Mouse (Mus musculus) embryonic facial prominence, embryonic 15.5 days (tissue): ENCODE measurements around the gene Nop9. TPM values are rescaled to one million over a fixed set of nuclear protein-coding genes. Genes with fewer than 3 reads are reported as not detected.

Experiments used
- ATAC-seq: fragments of 200-750 bp; cut with Nextera tagmentation; 2 replicates; pipeline ENCODE4 v1.8.0; 2017; ENCODE audit warnings: low read depth, moderate TSS enrichment; ENCODE audit not compliant: insufficient number of reproducible peaks, low FRiP score, low TSS enrichment
- H3K27ac ChIP-seq: fragments of 300-500 bp; sonication (generic); replicated peaks from 2 replicates; pipeline ENCODE4 v1.5.1; 2015; ENCODE audit warnings: mild to moderate bottlenecking, inconsistent platforms
- H3K27me3 ChIP-seq: fragments of 300-500 bp; sonication (generic); 2 replicates; pipeline ENCODE4 v1.6.1; 2015; ENCODE audit warnings: inconsistent platforms
- H3K36me3 ChIP-seq: fragments of 300-500 bp; sonication (generic); 2 replicates; pipeline ENCODE4 v1.6.1; 2015; ENCODE audit warnings: mild to moderate bottlenecking, inconsistent platforms
- H3K4me1 ChIP-seq: fragments of 300-500 bp; sonication (generic); 2 replicates; pipeline ENCODE4 v1.6.1; 2015; ENCODE audit warnings: inconsistent platforms
- H3K4me2 ChIP-seq: fragments of 300-500 bp; sonication (generic); replicated peaks from 2 replicates; pipeline ENCODE4 v1.6.1; 2015; ENCODE audit warnings: mild to moderate bottlenecking, inconsistent platforms
- H3K4me3 ChIP-seq: fragments of 300-500 bp; sonication (generic); replicated peaks from 2 replicates; pipeline ENCODE4 v1.5.1; 2015; ENCODE audit warnings: mild to moderate bottlenecking, inconsistent platforms
- H3K9ac ChIP-seq: fragments of 300-500 bp; sonication (generic); 2 replicates; pipeline ENCODE4 v1.6.1; 2015; ENCODE audit warnings: inconsistent platforms
- H3K9me3 ChIP-seq: fragments of 300-500 bp; sonication (generic); replicated peaks from 2 replicates; pipeline ENCODE4 v1.6.1; 2016; ENCODE audit warnings: inconsistent platforms
- WGBS: fragments of 180-500 bp; shearing (Covaris S2); methylation state at CpG from one replicate; pipeline ENCODE4 v1.1.7; 2015; 5-methylcytosine and 5-hydroxymethylcytosine counted together
- polyA plus RNA-seq: library from polyadenylated mRNA; unstranded; fragments of >200 nt; fragmentation: Nextera tagmentation; extraction: Ambion mirVana; gene quantifications from 2 replicates; pipeline ENCODE4 v1.2.1, GENCODE M21; 2015

Nop9 gene
- 37.3 and 39.0 TPM in 2 replicates for polyA plus RNA-seq

DNA sequence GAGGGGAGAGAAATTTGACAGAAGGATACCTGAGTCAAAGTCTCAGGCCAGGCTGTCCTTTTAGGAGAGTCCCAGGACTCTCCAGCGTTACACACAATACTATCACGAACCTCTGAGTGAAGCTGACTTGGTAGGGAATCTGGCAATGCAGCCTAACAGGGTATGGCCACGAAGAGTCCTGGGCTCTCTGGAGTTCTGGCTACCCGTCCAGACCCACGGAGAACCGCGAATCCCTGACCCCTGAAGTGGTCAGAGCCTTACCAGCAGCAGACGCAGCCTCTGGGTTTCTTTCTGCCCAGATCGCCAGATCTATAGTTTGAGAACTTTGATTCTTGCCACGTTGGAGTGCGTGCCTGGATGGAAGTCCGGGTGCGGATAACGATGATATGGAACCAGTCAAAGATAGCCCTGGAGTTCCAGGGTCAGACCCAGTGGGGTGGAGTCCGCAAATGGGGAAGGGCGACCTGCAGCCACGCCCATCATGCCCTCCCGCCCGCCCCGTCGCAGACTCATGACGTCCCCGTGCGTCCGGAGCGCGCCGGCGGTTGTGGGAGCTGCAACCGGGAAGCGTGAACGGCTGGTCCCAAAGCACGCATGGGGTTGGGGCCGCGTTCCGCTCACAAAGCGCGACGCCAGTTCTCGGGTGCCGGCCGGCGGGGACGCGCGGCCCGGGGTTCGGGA lies at the start of gene Nop9, which contains the start of gene Dhrs1:
Nop9 (plus strand) TSS at position 514 of the 681 bp plus-strand sequence.
Dhrs1 (minus strand) TSS at position 511 of the 681 bp plus-strand sequence.
- Histone ChIP-seq H3K9ac (peak within 1 kb of the TSS; percentile 86), H3K4me3 (peak within 1 kb of the TSS; percentile 91), H3K9me3 (no peaks in the 10 kb centered on the region), H3K36me3 (peaks cover 42% of the 10 kb centered on the region), H3K27ac (peak within 1 kb of the TSS; percentile 51), H3K4me2 (peak within 1 kb of the TSS; percentile 94), H3K4me1 (peaks cover 32% of the 10 kb centered on the region), H3K27me3 (no peaks in the 10 kb centered on the region)
- WGBS = 1% methylated on average over 47 of the region's 48 CpGs
- peak; percentile 81 for ATAC-seq

GRCm38 (mm10) chr14:55697226-55697625 lies 48.3 kb upstream of the Nop9 start:
- no peak overlapping the region for H3K4me2 ChIP-seq
- H3K36me3 ChIP-seq = no peaks in the 10 kb centered on the region
- no peak overlapping the region for H3K4me3 ChIP-seq
- H3K27me3 ChIP-seq = no peaks in the 10 kb centered on the region
- 82% methylated on average over 4 of the region's 4 CpGs for WGBS
- no peaks in the 10 kb centered on the region for H3K4me1 ChIP-seq
- no peaks in the 10 kb centered on the region for H3K9me3 ChIP-seq
- ATAC-seq = no peak
- H3K9ac ChIP-seq = no peak overlapping the region
- H3K27ac ChIP-seq = no peak overlapping the region

- 0 out of 2 replicates have a peak overlapping the region, but pooled peaks have one; percentile 14 for H3K27ac ChIP-seq
- no peaks in the 10 kb centered on the region for H3K36me3 ChIP-seq
- H3K4me1 ChIP-seq = no peaks in the 10 kb centered on the region
- H3K27me3 ChIP-seq = no peaks in the 10 kb centered on the region
- no peaks in the 10 kb centered on the region for H3K9me3 ChIP-seq
- H3K4me2 ChIP-seq = no peak overlapping the region
- H3K4me3 ChIP-seq = no peak overlapping the region
- 51% methylated on average over 9 of the region's 9 CpGs for WGBS
- no peak for ATAC-seq
- no peak overlapping the region for H3K9ac ChIP-seq
Observed at GRCm38 (mm10) chr14:55701131-55701530, 44.4 kb upstream of the Nop9 start.

DNA sequence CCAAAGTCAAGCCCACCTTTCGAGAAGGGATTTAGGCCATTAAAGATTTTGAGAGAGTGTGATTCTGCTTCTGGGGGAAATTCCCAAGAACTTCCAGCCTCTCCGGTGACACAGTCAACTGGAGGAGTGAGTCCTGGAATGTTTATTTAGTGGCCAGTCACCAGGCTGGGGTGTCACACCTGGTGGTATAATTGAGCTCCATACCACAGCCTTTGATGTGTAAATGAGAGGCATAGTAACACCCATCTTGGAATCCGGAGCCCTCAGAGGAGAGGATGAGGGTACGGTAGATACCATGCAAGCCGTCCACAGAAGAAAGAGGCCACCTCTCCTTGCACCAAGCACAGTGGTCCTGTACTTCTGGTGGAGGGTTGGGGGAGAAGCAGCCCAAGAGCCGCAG lies 42.7 kb upstream of the Nop9 start:
- Histone ChIP-seq H3K9ac (no peak overlapping the region), H3K36me3 (no peaks in the 10 kb centered on the region), H3K4me2 (no peak overlapping the region), H3K9me3 (no peaks in the 10 kb centered on the region), H3K4me3 (no peak overlapping the region), H3K4me1 (no peaks in the 10 kb centered on the region), H3K27ac (no peak overlapping the region), H3K27me3 (no peaks in the 10 kb centered on the region)
- ATAC-seq = no peak
- 55% methylated on average over 6 of the region's 6 CpGs for WGBS

- Histone ChIP-seq H3K27me3 (no peaks in the 10 kb centered on the region), H3K36me3 (no peaks in the 10 kb centered on the region), H3K27ac (no peak overlapping the region), H3K9ac (no peak overlapping the region), H3K4me2 (no peak overlapping the region), H3K4me1 (no peaks in the 10 kb centered on the region), H3K4me3 (no peak overlapping the region), H3K9me3 (no peaks in the 10 kb centered on the region)
- no peak for ATAC-seq
- 87% methylated on average over 8 of the region's 8 CpGs for WGBS
Observed at GRCm38 (mm10) chr14:55706051-55706600, 39.4 kb upstream of the Nop9 start.

DNA sequence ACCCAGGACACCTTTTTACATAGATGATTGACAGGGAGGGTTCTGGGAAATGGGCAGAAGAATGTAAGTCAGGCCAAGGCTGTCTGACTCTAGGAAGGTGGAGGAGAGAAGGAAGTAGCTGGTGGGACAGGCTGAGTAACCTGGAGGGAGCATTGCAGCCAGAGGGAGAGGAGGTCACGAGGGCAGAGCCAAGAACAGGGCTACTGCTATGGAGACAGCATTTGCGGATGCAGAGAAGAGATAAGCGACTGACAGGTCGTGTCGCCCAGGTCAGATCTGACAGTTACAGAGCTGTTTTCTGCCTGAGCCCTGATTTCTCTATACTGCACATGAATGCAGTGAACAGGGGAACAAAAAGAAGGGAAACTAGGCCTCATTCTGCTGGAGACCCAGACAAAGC lies 38.1 kb upstream of the Nop9 start:
- WGBS = 78% methylated on average over 5 of the region's 5 CpGs
- Histone ChIP-seq H3K27me3 (peaks cover 2% of the 10 kb centered on the region; the same call in 1 of the 2 replicates), H3K9me3 (no peaks in the 10 kb centered on the region), H3K4me1 (no peaks in the 10 kb centered on the region), H3K4me3 (no peak overlapping the region), H3K4me2 (no peak overlapping the region), H3K27ac (no peak overlapping the region), H3K36me3 (no peaks in the 10 kb centered on the region), H3K9ac (no peak overlapping the region)
- no peak for ATAC-seq

DNA sequence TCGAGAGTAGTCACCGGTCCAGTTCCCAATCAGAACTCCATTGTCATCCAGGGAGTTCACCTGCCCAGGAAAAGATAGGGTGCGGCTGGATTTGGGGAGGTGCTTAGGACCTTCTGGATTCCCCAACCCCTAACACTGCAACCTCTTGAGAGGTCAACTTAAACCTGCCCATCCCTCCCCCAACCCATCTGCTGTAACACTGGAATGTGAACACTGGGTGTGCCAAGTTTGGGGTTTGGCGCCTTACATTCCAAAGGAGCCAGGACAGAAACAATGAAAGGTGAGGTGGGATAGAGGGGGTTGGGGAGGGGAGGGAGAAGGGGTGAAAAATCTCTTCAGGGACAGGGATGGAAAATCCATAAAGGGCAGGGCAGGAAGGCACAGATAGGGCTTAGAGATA lies 36.0 kb upstream of the Nop9 start:
- Histone ChIP-seq H3K27ac (no peak overlapping the region), H3K4me2 (no peak overlapping the region), H3K9me3 (no peaks in the 10 kb centered on the region), H3K9ac (no peak overlapping the region), H3K4me3 (no peak overlapping the region), H3K36me3 (no peaks in the 10 kb centered on the region), H3K4me1 (peaks cover 13% of the 10 kb centered on the region), H3K27me3 (peaks cover 10% of the 10 kb centered on the region; the same call in 1 of the 2 replicates)
- no peak for ATAC-seq
- WGBS = 80% methylated on average over 4 of the region's 4 CpGs

- no peak for ATAC-seq
- peaks cover 19% of the 10 kb centered on the region for H3K4me1 ChIP-seq
- 0 out of 2 replicates have a peak overlapping the region, but pooled peaks have one; percentile 7 for H3K4me3 ChIP-seq
- no peak overlapping the region for H3K4me2 ChIP-seq
- H3K27ac ChIP-seq = no peak overlapping the region
- H3K36me3 ChIP-seq = peaks cover 6% of the 10 kb centered on the region
- no peak overlapping the region for H3K9ac ChIP-seq
- peaks cover 10% of the 10 kb centered on the region; the same call in 1 of the 2 replicates for H3K27me3 ChIP-seq
- no peaks in the 10 kb centered on the region for H3K9me3 ChIP-seq
- 74% methylated on average over 7 of the region's 7 CpGs for WGBS
Observed at GRCm38 (mm10) chr14:55711786-55712185, 33.7 kb upstream of the Nop9 start.

DNA sequence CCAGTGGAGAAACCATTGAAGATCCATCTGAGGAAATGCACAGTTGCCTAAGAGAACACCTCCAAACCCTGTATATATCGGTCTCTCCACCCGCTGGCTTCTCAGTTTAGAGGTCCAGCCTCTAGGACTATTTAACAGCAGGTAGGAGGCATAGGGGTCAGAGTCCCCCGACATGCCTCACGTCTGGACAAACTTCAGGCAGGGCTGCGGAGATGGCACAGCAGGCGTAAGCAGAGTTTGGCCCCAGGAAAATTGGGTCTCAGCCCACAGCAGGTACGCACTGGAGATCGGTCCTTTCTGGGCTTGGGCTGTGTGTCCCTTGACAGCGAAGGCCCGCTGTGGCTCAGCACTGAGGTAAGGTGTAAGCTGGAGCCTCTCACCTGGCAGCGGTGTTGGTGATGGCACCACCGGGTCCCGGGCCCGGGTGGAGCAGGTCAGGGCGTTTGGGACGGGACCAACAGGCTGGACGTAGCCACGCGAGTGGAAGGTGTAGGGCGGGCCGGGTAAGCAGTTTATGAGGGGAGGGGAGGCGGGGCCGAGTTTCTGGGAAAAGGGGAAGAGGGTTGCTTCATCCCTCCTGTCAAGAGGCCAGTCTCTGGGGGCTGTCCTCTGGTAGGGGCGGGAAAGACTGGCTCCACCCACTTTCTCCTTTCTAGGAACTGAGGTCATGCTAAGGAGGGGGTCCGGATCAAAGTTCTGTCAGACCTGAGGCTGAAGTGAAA lies 32.3 kb upstream of the Nop9 start:
- peaks cover 10% of the 10 kb centered on the region; the same call in 1 of the 2 replicates for H3K27me3 ChIP-seq
- H3K27ac ChIP-seq = peak overlapping the region; percentile 74
- H3K36me3 ChIP-seq = peaks cover 16% of the 10 kb centered on the region
- no peak for ATAC-seq
- H3K9me3 ChIP-seq = no peaks in the 10 kb centered on the region
- 14% methylated on average over 25 of the region's 25 CpGs for WGBS
- H3K4me1 ChIP-seq = peaks cover 19% of the 10 kb centered on the region
- peak overlapping the region; percentile 23 for H3K4me3 ChIP-seq
- peak overlapping the region; percentile 41 for H3K4me2 ChIP-seq
- no peak overlapping the region; the same call in 1 of the 2 replicates for H3K9ac ChIP-seq

DNA sequence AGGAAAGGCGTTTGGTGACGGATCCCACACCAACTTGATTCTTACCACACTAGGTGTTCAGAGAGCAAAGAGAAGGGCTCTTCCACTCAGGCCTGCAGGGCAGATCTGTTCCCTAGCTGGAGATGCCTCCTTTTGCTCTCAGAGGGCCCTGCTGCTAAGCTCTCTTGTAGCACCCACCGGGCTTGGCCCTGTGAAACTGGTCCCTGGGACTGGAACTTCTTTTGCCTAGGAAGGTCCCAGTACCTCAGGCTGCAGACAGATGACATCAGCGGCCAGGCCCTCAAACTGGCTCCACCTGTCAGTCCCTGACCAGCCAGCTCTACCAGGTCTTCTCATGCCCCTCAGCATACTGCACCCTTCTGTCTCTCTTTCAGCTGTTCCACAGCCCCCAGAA lies 31.8 kb upstream of the Nop9 start, which contains the start of gene Tgm1:
Tgm1 (minus strand) TSS at position 198 of the 394 bp plus-strand sequence.
- Histone ChIP-seq H3K4me2 (peak within 1 kb of the TSS; percentile 41), H3K9ac (no peak within 1 kb of the TSS; the same call in 1 of the 2 replicates), H3K27me3 (peaks cover 10% of the 10 kb centered on the region; the same call in 1 of the 2 replicates), H3K27ac (peak within 1 kb of the TSS; percentile 74), H3K36me3 (peaks cover 22% of the 10 kb centered on the region), H3K4me1 (peaks cover 19% of the 10 kb centered on the region), H3K9me3 (no peaks in the 10 kb centered on the region), H3K4me3 (peak within 1 kb of the TSS; percentile 23)
- 24% methylated on average over 4 of the region's 4 CpGs for WGBS
- ATAC-seq = no peak

- 23% methylated on average over 6 of the region's 6 CpGs for WGBS
- Histone ChIP-seq H3K4me2 (no peak overlapping the region), H3K9ac (no peak overlapping the region), H3K36me3 (peaks cover 33% of the 10 kb centered on the region), H3K4me1 (peaks cover 19% of the 10 kb centered on the region), H3K4me3 (no peak overlapping the region), H3K27ac (peak overlapping the region; percentile 58), H3K9me3 (no peaks in the 10 kb centered on the region), H3K27me3 (peaks cover 10% of the 10 kb centered on the region; the same call in 1 of the 2 replicates)
- no peak for ATAC-seq
Observed at GRCm38 (mm10) chr14:55714893-55715292, 30.6 kb upstream of the Nop9 start.
